Comparison of ENCODE assay signal across 7 mouse cellular contexts in genomic region chr9:15241596-15241939, GRCm38 (mm10). TPM values are rescaled to one million over a fixed set of nuclear protein-coding genes. Genes with fewer than 3 reads are reported as not detected.
DNase-seq lines count a peak whose midpoint lies in the region; ATAC-seq lines count a peak whose summit lies in the region.

No protein-coding gene starts in this region.

- no peaks in the 10 kb centered on the region for H3K36me3 ChIP-seq in intestine, embryonic 15.5 days

- no peak overlapping the region for H3K9ac ChIP-seq in intestine, embryonic 15.5 days

- H3K4me1 ChIP-seq in intestine, embryonic 15.5 days (replicated peaks), result peaks cover 18% of the 10 kb centered on the region

- intact Hi-C loops in left cerebral cortex, postnatal 36 days (cut with DNase I), result no loop called here

- no peaks in the 10 kb centered on the region for H3K27me3 ChIP-seq in intestine, embryonic 15.5 days (replicated peaks)

- WGBS in intestine, embryonic 15.5 days, result 45% methylated on average over 9 of the region's 9 CpGs

- ATAC-seq in intestine, embryonic 15.5 days, result peak; percentile 18

- H3K4me2 ChIP-seq in intestine, embryonic 15.5 days (replicated peaks), result peak overlapping the region; percentile 18; the same call in 1 of the 2 replicates

- H3K9me3 ChIP-seq in intestine, embryonic 15.5 days, result no peaks in the 10 kb centered on the region

- no peak overlapping the region for H3K27ac ChIP-seq in intestine, embryonic 15.5 days

- H3K4me3 ChIP-seq in intestine, embryonic 15.5 days (replicated peaks), result no peak overlapping the region

- peak; percentile 39 to 55 for DNase-seq in left cerebral cortex, adult 18-20 months (ENCODE audit: low spot score in 2 of 2)
- DNase-seq in left cerebral cortex, postnatal 36 days (ENCODE audit: low spot score in 2 of 2), result no peak
- peak; percentile 92 for DNase-seq in ZHBTc4 (ENCODE audit: low read depth, low spot score)
- DNase-seq in embryo, embryonic 10 days (ENCODE audit: low spot score), result peak; percentile 82
- DNase-seq in lung, adult 18-20 months, result peak; percentile 17 to 52
- peak; percentile 15 to 63 for DNase-seq in spleen, postnatal 10 days (ENCODE audit: low spot score in 2 of 2)

RNA-seq across cellular contexts. Expression of gene Vstm5, which starts 2.7 kb away (rescaled TPM):
- total RNA-seq in left cerebral cortex, adult 18-20 months (2021), result 10 to 100 TPM in 1 of 2 experiments, 1 to 10 TPM in 1; 9.9 to 11.4 TPM
- 1 to 10 TPM; 8.5 to 9.8 TPM for total RNA-seq in left cerebral cortex, postnatal 36 days (2021)
- 7.9 and 8.3 TPM in 2 replicates for polyA plus RNA-seq in intestine, embryonic 15.5 days (2015; fragmentation: Nextera tagmentation; extraction: Ambion mirVana)

RNA-seq across cellular contexts. Expression of gene Med17, which starts 38.2 kb away (rescaled TPM):
- total RNA-seq in left cerebral cortex, adult 18-20 months (2021), result 10 to 100 TPM; 33.0 to 35.4 TPM
- total RNA-seq in left cerebral cortex, postnatal 36 days (2021), result 10 to 100 TPM; 35.8 to 42.8 TPM
- polyA plus RNA-seq in intestine, embryonic 15.5 days (2015; fragmentation: Nextera tagmentation; extraction: Ambion mirVana), result 31.0 and 34.5 TPM in 2 replicates

Comparison
In these comparisons a context has a peak if more than half of its experiments do, and no peak if none do; other contexts are left out.
1. DNase-seq: peak in left cerebral cortex, adult 18-20 months (2 of 2), ZHBTc4 (single experiment), embryo, embryonic 10 days (single experiment), lung, adult 18-20 months (2 of 2) and spleen, postnatal 10 days (2 of 2); none in left cerebral cortex, postnatal 36 days (0 of 2).